Mouse (Mus musculus) liver, postnatal 0 days (tissue): ENCODE measurements at regions not wholly inside any gene's neighbourhood (a gene's known extent, or its start where the extent isn't known, plus 50 kb on each side); places are given as distances from the start of the nearest gene placed in this dataset.

Experiments
- CTCF ChIP-seq: sonication (generic); IDR thresholded peaks from 2 replicates; pipeline ENCODE4 v1.5.1; 2016; ENCODE audit warnings: antibody characterized with exemption, low read depth
- EP300 ChIP-seq: IDR thresholded peaks from 2 replicates; pipeline ENCODE4 v1.6.1; 2016; ENCODE audit warnings: antibody characterized with exemption, low read depth, mild to moderate bottlenecking

GRCm38 (mm10) chr14:71564816-71565215 lies 926.8 kb downstream of the Gm9195 start:
- no peak for TF ChIP-seq CTCF
- no peak for TF ChIP-seq EP300
